Mouse (Mus musculus) liver, embryonic 14.5 days (tissue): ENCODE measurements at regions not wholly inside any gene's neighbourhood (a gene's known extent, or its start where the extent isn't known, plus 50 kb on each side); places are given as distances from the start of the nearest gene placed in this dataset.

Experiments
- CTCF ChIP-seq: IDR thresholded peaks from 2 replicates; pipeline ENCODE4 v1.5.1; 2016; ENCODE audit warnings: antibody characterized with exemption, low read depth, control low read depth
- EP300 ChIP-seq: IDR thresholded peaks from 2 replicates; pipeline ENCODE4 v1.6.1; 2016; ENCODE audit warnings: antibody characterized with exemption, low read depth

DNA sequence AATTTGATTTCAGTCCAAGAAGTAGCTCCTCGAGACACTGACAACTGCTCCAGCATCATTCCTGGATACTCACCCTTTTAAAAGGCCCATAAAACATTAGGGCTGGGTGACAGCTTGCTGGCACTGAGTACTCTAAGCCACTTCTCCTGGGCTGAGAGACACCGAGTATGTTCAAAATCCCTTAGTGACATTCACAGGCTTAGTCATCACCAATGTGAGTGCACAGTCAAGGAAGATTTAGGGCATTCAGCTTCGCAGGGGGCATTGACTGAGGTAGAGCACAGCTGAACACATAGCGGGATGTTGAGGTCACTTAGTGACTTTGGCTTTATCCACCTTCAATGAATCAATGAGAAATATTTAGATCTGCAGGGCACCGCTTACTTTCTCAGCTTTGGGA lies 210.8 kb upstream of the Hnrnpa3 start:
- no peak for TF ChIP-seq CTCF
- no peak for TF ChIP-seq EP300
